Mouse (Mus musculus): ENCODE measurements around the gene Armc7.
"Not testable (repeated sequence)": the region's sequence is repeated elsewhere in the genome, so short reads cannot be mapped to it uniquely, and the experiment has no call there.

Gene Armc7

DNA sequence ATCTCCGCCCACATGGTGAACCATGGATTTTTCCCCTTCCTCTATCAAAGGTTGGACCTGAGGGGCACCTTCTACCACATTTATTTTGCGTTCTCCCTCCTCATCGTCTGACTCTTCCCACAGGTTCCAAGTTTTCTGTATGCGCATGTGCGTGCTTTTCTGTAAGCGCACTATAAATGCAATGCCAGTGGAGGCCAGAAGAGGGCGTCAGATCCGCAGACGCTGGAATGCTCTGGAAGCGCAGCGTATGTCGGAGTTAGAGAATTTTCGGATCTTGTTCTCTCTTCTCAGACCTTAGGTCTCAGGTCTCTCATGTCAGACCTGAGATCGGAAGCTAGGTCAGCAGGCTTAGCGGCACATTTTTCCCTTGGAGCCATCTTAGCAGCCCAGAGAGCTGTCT, 19.8 kb upstream of the Armc7 start:
- DNase-seq (ENCODE audit: low spot score), result no peak

DNA sequence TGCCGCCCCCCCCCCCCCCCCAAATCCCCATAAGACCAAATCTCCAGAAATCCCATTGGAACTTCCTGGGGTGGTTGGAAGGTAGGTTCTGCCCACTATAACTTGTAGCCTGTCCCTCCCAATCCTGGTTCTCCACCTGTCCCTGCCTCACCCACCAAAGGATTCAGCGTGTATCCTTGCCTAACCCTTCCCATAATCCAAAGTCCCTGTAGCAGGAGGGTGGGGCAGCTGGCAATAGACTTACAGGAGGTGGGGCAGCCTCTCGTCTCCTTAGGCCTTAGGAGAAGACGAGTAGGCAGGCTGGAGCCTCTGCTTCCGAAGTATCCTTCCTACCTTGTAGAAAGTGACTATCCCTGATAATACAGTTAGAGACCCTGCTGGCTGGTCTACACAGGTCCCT, 19.3 kb upstream of the Armc7 start:
- no peak for DNase-seq (ENCODE audit: low spot score)

DNA sequence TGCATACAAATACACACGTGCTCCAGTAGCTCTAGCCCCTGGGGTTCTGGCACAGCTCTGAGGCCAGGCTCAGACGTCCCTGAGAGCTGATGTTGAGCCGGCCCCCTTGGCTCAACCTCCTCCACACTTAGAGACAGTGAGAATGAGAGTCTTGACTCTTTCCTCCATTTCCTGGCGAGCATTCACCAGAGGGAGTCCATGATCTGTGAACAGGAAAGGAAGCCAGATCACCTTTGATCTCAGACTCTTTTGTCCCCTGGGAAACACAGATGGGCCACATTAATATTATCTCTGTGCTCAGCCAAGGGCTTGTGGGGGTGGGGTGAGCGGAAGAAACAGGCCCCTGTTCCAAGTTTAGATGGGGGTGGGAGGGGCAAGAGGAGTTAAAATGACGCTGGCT, 18.1 kb upstream of the Armc7 start:
- no peak for DNase-seq (ENCODE audit: low spot score)

DNA sequence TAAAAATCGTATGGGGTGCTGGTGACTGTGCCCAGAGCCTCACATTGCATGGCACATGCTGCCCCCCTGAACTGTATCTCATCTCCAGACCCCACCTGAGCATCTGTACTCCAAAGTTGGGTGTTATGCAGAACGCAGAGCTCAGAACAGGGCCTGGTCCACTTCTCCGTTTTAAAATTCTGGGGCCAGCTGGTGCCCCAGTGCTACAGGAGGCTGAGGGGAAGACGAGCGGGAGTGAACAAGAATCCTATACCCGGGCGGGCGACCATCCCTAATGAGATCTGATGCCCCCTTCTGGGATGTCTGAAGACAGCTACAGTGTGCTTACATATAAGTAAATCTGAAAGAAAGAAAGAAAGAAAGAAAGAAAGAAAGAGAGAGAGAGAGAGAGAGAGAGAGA, 14.5 kb upstream of the Armc7 start:
- no peak for DNase-seq (ENCODE audit: low spot score)

DNA sequence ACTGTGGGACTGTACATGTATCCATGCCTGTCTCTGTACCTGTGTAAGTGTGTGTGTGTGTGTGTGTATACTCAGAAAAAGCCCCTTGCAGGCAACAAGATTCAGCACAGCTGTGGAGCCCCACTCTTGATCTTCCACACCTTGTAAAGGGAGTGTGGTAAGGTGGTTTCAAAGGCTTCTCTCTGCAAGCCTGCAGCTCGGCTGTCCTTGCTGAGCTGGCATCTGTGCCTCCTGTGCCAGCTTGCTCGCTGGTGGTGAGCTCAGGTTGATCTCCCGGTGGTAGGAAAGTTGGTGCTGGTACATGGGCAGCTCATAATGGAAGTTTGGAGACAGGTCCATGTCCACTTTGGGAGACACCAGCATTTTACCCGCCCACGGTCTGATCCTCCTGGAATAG, 13.6 kb upstream of the Armc7 start:
- no peak for DNase-seq (ENCODE audit: low spot score)

DNA sequence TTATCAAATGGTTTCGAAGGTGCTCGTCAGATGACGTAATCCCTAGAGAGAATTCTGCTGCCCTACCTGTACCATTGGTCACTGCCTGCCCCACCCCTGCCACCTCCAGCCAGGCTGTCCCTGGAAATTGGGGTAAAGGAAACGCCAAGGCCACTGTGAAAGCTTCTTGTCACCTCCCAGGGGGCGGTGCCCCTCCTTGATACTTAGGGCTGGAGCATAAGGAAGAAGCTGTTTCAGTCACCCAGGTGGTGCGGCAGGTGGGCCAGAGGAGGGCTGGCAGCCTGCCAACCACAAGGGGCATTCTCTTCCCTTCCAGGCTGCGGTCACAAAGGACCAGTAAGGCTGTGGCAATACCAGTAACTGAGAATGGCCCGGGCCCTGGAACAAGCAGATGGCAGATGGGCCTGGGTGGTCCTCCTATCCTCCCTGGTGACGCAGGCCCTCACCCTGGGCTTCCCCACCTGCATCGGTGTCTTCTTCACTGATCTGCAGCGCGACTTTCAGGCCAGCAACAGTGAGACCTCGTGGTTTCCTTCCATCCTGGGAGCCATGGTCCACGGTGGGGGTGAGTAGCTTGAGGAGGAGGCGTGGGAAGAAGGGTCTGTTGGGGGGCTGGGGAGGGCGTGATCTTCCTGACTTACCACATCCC, 13.1 kb upstream of the Armc7 start, which contains the start of gene Slc16a5:
Gene Slc16a5, plus strand, starts transcription at position 232 of the 649 bp plus-strand sequence.
- no peak for DNase-seq (ENCODE audit: low spot score)

DNA sequence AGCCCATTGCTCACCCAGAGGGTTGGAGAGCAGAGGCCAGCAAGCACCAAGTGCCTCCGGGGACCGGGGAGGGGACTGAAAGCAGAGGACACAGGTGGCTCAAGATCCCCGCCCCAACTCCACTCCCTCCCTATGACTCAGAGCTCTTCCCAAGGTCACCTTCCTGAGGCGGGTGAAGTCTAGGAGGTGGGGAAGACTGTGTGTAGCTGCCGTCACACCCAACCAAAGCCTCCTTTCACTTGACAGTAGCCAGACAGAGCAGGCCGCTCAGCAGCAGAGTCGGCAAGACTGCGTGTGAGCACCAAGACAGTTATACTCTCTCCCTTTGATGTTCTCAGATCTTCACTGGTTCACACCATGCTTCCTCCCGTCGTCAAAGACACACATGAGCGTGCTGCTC, 12.1 kb upstream of the Armc7 start:
- no peak for DNase-seq (ENCODE audit: low spot score)

DNA sequence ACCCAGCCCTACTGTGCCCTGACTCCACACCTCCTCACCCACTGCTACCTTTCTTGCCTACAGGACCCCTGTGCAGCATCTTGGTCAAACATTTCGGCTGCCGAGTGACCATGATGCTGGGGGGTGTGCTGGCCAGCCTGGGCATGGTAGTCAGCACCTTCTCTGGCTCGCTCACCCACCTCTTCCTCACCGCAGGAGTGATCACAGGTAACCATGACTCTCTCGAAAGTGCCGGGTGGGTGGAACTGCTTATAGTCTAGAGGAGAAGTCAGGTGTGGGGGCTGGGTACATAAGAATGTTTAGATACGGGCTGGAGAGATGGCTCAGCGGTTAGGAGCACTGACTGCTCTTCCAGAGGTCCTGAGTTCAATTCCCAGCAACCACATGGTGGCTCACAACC, 10.6 kb upstream of the Armc7 start:
- DNase-seq (ENCODE audit: low spot score), result no peak

DNA sequence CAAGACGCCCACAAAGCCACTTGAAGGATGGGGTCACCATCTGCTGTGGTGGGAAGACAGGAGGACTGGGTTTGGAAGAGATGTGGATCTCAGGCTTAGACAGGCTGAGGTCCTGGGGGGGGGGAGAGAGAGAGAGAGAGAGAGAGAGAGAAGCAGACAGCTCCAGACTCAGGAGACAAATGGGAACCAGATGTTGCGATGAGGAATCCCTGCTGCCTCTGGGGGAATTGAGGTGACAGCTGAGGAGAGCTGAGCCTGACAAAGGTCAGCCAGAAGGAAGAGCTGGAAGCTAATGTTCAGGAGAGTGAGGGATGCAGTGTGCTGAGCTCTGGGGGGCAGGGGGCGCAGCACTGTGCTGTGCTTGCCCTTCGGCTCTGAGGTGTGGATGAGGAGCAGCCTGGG, 8.2 kb upstream of the Armc7 start:
- DNase-seq (ENCODE audit: low spot score), result no peak

DNA sequence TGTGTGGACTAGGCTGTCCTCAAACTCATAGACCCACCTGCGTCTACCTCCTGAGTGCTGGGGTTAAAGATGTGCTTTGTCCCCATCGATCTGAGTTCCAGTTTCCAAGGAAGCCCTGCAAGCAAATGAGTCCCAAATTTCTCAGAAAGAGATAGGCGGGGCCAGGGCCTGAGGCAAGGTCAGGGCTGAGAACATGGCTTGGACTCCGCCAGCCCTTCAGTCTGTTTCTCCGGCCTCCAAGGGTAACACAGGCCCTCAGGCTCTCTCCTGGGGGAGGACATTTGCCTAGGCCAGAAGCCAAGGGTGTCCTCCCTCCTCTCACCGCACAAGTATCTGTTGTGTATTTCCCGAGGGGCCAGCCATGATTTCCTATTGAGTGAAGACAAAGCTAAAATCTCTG, 3.3 kb upstream of the Armc7 start:
- no peak for DNase-seq (ENCODE audit: low spot score)

DNA sequence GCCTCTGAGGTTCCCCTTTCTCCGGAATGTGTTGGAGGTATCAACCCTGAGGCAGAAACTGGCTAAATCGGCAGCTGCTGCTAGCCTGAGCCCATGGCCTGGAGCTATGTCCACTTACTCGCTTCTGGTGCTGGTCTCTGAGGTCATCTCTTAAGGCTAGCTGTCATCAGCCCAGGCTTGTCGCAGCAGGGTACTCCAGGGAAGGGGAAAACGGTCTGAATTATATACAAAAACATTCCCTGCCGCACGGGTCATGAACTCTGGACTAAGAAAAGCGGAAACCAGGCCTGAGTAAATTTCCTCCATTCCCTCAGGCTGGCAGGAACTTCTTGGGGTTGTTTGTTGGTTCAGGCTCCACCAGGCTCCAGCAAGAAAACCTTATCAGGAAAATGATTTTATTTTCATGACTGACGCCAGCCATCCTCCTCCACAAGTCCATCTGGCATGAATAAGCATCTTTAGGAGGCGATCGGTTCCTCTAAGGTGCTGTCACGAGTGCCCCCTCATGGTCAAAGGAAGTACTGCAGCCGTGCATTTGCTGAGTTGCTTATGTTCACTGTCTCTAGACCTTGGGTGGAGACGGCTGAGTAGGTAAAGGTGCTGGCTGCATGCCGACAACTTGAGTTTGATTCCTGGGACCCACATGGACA, 1.7 kb upstream of the Armc7 start:
- DNase-seq (ENCODE audit: low spot score), result peak; percentile 88

DNA sequence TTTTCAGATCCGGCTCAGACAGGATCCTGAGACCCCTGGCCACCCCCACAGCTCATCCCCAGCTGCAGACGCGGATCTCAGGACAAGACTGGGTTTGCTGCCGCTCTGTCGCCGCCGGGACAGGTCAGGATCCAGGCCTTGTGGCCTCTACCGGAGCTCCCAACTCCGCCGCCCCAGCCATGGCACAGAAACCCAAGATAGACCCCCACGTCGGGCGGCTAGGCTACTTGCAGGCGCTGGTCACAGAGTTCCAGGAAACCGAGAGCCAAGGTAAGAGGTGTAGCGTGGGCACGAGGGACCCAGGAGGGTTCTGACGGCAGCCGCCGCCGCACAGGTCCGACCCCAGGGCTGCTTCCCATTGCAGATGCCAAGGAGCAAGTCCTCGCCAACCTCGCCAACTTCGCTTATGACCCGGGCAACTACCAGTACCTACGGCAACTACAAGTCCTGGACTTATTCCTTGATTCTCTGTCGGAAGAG, 331 bp downstream of the Armc7 start:
- no peak for DNase-seq (ENCODE audit: low spot score)

DNA sequence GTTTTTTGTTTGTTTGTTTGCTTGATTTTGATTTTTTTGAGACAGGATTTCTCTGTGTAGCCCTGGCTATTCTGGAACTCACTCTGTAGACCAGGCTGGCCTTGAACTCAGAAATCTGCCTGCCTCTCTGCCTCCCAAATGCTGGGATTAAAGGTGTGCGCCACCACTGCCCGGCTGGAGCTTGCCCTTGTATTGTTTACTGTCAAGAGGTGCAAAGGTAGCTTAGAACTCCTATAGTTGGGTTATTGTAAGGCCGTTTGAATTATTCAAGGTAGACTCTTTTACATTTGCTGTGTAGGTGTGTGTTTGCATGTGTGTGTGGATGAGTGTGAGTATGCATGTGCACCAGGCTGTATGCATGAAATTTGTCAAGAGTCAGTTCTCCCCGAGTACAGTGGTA, 1.2 kb downstream of the Armc7 start:
- DNase-seq (ENCODE audit: low spot score), result not testable (repeated sequence)

DNA sequence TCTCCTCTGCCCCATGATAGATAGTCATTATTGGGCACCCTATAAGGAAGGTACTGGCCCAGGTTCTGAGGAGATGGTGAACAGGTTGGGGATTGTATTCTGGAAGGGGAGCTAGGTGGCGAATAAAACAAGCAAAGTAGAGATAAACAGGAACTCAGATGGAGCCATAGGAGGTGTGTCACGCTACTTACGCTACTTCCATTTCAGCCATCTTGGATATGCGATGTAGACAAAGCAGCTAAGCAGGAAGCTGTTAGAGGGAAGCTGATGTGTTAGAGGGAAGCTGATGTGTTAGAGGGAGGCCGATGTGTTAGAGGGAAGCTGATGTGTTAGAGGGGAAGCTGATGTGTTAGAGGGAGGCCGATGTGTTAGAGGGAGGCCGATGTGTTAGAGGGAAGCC, 1.9 kb downstream of the Armc7 start:
- DNase-seq (ENCODE audit: low spot score), result not testable (repeated sequence)

DNA sequence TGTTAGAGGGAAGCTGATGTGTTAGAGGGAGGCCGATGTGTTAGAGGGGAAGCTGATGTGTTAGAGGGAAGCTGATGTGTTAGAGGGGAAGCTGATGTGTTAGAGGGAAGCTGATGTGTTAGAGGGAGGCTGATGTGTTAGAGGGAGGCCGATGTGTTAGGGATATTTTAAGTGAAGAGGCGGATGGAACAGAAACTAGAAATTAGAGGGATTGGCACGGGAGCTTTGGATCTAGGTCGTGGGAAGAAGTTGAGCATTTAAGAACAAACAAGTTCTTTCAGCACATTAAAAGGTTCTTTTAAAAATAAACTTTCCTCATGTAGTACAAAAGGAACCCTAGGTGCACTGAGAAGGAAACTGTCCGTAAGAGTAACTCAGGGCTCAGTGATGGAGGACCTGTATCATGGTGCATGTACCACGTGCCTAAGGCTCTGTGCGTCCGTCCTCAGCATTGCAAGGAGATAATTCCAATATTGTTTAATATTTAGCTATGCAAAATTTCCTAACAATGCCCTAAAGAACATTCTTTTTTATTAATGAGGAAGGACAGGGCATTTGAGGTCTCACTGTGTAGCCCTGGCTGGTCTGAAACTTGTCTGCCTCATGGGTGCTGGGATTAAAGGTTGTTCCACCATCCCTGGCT, 3.0 kb downstream of the Armc7 start:
- no peak for DNase-seq (ENCODE audit: low spot score)

DNA sequence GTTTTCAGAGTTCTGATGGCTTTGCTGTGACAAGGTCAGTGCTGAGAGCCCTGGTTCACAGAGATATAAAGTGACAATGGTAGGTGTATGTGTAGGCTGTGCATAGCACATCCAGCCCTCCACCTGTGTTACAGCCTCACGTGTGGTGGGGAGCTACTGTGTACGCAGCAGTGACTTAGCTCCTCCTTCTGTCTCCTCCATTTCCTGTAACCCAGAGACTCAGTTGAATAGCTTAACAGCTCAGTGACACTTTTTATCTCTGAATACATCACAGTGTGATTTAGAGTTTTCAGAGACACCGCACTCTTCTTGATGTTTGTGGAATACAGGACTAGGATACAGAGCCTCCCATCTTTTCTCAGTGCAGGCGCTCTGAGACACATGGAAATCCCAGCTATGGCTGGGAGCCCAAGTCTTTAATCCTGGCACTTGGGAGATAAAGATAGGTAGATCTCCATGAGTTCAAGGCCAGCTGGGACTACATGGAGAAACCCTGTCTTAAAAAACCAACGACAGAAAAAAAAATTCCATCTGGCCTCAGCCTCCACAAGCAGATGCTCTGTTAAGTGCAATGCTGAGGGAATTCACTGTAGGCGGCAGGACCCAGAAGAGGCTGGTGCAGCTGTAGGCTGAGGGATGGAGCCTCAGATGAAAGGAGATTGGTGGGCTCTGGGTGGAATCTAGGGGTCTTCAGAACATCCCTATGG, 6.2 kb downstream of the Armc7 start:
- DNase-seq (ENCODE audit: low spot score), result no peak

DNA sequence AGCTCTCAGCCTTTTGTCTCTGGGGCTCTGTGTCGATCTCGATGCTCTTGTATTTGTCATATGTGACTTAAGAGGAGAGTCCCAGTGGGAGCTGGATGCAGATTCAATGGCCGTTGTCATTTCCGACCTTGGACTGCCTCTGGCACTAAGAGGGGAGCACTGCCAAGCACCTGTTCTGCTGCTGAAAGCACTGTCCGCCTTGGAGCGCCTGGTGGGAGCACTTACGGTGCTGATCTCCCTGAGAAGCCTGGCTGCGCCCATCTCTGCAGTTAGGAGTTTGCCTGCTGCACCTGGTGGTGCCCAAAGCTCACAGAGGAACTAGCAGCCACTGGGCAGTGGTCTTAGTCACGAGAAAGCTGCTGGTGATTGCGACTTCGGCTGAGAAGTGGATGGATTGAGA, 7.8 kb downstream of the Armc7 start:
- no peak for DNase-seq (ENCODE audit: low spot score)

DNA sequence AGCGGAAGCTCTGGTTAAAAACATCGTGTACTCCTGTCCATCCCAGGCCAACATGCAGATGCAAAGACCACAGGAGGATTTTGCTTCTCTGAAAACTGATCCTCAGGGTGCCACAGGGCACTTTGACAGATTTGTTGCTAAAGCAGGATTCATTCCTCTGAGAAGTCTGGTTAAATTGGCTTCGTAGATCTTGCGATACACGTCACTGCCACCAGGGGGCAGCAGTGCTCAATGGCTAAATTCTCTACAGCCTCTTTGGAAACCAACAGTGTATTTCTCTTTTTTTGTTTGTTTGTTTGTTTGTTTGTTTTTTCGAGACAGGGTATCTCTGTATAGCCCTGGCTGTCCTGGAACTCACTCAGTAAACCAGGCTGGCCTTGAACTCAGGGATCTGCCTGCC, 8.3 kb downstream of the Armc7 start:
- DNase-seq (ENCODE audit: low spot score), result peak; percentile 73

DNA sequence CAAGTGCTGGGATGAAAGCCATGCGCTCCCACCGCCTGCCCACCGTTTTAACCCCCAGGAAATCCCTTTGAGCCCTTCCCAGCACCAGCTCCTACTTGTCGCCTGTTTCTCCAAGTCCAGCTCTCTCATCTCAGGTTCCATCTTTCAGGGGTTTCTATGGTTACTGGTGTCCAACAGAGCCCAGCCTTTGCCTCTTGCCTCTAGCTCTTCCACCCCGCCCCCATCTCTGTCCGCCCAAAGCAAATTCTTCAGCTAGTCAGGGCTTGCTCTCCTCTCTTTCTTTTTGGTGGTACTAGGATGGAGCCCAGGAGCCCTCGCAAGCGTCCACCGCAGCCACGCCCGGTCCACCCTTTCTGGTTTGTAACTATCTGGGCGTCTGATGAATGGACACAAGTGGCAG, 9.7 kb downstream of the Armc7 start:
- no peak for DNase-seq (ENCODE audit: low spot score)

DNA sequence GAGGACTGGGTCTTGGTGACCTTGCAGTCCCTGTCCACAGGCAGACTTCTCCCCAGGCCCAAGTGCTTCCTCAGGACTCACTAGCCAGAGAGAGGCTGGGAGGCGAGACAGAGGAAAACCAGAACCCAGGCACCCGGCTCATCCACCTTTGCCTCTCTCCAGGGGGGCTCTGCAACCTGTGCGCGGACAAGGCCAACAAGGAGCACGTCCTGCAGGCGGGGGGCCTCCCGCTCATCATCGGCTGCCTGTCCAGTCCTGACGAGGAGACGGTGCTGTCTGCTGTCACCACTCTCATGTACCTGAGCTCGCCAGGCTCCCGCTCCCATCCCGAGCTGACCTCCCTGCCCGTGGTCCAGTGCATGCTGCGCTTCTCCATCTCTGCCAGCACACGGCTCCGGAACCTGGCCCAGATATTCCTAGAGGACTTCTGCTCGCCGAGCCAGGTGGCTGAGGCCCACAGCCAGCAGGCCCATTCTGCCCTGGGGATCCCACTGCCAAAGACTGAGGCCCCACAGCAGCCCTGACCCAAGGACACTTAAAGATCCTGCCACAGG, 13.2 kb downstream of the Armc7 start:
- no peak for DNase-seq (ENCODE audit: low spot score)

DNA sequence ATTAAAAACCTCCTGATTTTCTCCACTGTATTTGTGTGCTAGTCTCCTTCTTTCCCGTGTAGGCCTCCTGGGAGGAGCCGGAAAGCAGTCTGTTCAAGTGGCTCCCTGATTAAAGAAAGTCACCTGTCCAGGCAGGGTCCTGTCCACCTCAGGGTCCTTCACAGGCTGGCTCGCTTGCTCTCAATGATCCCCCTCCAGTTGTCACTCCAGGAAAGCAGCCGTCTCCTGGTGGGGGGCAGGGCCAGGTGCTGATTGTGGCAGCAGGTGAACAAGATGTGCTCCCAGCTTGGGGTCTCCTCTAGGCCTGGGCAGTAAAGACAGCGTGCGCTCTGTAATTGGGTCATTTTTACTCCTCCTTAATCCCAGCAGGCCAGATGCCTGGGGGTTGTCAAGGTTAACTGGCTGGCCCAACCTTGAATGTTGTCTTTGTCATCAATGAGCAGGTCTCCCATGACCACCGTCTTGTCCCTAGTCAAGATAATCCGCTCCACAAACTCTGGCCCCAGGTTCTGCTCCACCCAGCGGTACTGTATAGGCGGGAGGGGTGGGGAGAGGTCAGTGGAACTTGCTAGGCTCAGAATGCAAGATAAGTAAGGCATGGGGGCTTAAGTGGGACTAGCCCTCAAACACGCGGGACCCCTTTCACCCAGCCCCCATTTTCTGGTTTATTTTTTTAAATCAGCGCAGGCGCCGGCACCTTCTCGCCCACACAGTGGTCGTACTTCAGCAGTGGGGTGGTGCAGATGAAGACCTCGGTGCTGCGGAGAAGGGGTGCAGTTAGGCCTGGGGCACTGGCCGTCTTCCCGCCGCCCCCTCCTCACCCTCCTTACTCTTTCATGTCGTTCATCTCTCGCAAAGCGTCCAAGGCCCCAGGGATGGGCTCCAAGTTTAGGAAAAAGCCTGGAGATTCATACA, 15.2 kb downstream of the Armc7 start:
- no peak for DNase-seq (ENCODE audit: low spot score)
